Mouse (Mus musculus): Measurements from ENCODE around the gene Ift140.

GRCm38 (mm10) chr17:25139960-25140359, 124.1 kb downstream of the Ift140 start:
- TF ChIP-seq CTCF (IDR thresholded peaks at IDR 0.05; ENCODE audit: low read depth) (peak; percentile 31), EP300 (IDR thresholded peaks at IDR 0.05; ENCODE audit: low read depth) (no peak)

Data from heart, postnatal 0 days (tissue).